Mouse (Mus musculus) CD4-positive, CD25-positive, alpha-beta regulatory T cell, adult 4 months (primary cell): ENCODE results near the gene Usp32. TPM values are rescaled to one million over a fixed set of nuclear protein-coding genes. Genes with fewer than 3 reads are reported as not detected.

Experiments
- ATAC-seq: one replicate; pipeline ENCODE4 v1.8.0; 2017
- polyA plus RNA-seq, 2 experiments: library from polyadenylated mRNA; unstranded; fragments of 100-300 nt; shearing (Covaris generic); gene quantifications; one replicate each; pipeline ENCODE4 v1.2.1; 2017

Usp32 gene
- polyA plus RNA-seq, 2 experiments from 2014 or later, result 10.9 to 15.6 TPM

DNA sequence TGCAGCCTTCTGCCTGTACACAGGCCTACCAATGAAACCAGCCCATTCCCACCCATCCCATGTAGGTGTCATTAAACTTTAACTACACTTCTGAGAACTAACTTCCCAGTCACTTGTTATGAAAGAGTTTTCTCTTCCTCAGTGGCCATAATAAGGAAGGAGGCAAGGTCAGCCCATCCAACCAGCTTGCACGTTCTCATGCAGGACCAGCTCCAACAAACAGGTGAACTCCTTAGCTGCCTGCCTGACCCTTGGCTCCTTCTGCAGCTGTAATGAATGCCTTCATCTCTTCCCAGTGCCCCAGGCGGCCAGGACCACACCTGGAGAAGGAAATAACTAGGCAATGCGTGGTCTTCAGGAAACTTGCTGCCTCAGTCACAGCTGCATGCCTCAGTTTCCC lies 194.1 kb downstream of the Usp32 start:
- no peak for ATAC-seq

GRCm38 (mm10) chr11:84944639-84945435 lies 195.1 kb downstream of the Usp32 start:
- no peak for ATAC-seq

DNA sequence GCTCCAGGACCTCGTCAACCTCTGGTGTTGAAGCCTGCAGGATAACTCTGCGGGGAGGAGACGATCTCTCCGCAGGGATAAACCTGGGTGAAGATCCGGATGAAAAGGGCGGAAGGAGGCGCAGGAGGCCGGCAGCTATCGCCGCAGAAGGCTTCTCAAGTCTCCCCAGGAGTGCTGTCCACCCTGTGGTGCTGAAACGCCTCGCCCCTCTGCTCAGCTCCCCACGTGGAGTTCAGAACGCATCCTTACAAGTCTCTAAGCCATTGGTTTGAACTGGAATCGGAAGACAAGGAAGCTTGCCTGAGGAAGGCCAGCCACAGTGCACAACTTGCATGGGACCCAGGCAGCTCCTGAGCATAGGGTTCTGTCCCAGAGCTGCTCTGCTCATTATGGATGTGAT lies 196.0 kb downstream of the Usp32 start:
- ATAC-seq, result no peak

DNA sequence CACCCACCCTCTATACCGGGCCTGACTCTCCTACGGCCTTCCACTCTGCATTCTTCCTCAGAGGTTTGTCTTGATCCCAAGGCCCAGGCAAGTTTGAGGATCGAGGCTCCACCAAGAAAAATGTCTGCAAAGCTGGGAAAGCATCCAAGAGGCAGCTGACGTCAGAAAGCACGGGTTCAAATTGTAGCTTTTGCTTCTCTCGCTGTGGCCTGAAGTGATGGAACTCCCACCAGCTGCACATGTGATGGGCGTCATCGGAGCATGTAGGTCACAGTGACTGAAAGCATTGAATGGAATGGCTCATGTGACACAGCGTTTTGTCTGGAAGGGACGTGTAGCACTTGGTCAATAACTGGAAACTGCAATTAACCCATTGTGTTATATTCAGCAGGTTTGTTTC lies 199.8 kb downstream of the Usp32 start:
- ATAC-seq, result no peak

- ATAC-seq, result no peak
Measured at GRCm38 (mm10) chr11:84939508-84940053, 200.4 kb downstream of the Usp32 start.

Other genes with a start within 250 kb of the Usp32 start
- 10 to 100 TPM; 29.9 to 38.1 TPM for gene Znhit3, start 223.8 kb downstream of the Usp32 start, polyA plus RNA-seq
- not detected for gene Car4, start 182.4 kb downstream of the Usp32 start, polyA plus RNA-seq
- gene 1700125H20Rik, start 30.2 kb upstream of the Usp32 start, polyA plus RNA-seq, result not detected
- gene Appbp2, start 95.0 kb upstream of the Usp32 start, polyA plus RNA-seq, result 10 to 100 TPM; 15.0 to 19.2 TPM
- gene Ppm1d, start 171.1 kb upstream of the Usp32 start, polyA plus RNA-seq, result 1 to 10 TPM; 3.0 to 5.2 TPM
- gene Bcas3, start 213.0 kb upstream of the Usp32 start, polyA plus RNA-seq, result 10 to 100 TPM; 56.0 to 63.1 TPM